Mouse (Mus musculus): Measurements from ENCODE around the gene Cys1. TPM values are rescaled to one million over a fixed set of nuclear protein-coding genes. Genes with fewer than 3 reads are reported as not detected.

Cys1 gene
- not detected in 2 replicates for polyA plus RNA-seq (2012)

GRCm38 (mm10) chr12:24681286-24682023 lies at the start of gene Cys1:
Cys1 (minus strand) TSS chr12:24681813.
- no peak for TF ChIP-seq GATA1 (IDR thresholded peaks at IDR 0.05; ENCODE audit: low read length)

- no peak for TF ChIP-seq GATA1 (IDR thresholded peaks at IDR 0.05; ENCODE audit: low read length)
Observed at GRCm38 (mm10) chr12:24724369-24724768, 42.8 kb upstream of the Cys1 start.

GRCm38 (mm10) chr12:24723859-24724258 lies 42.2 kb upstream of the Cys1 start:
- no peak for TF ChIP-seq GATA1 (IDR thresholded peaks at IDR 0.05; ENCODE audit: low read length)

- TF ChIP-seq GATA1 (IDR thresholded peaks at IDR 0.05; ENCODE audit: low read length) = no peak
Observed at GRCm38 (mm10) chr12:24723434-24723833, 41.8 kb upstream of the Cys1 start.

- no peak for TF ChIP-seq GATA1 (IDR thresholded peaks at IDR 0.05; ENCODE audit: low read length)
Observed at GRCm38 (mm10) chr12:24716721-24717301, 35.2 kb upstream of the Cys1 start.

- no peak for TF ChIP-seq GATA1 (IDR thresholded peaks at IDR 0.05; ENCODE audit: low read length)
Observed at GRCm38 (mm10) chr12:24715268-24715896, 33.8 kb upstream of the Cys1 start.

GRCm38 (mm10) chr12:24714579-24715255 lies 33.1 kb upstream of the Cys1 start:
- no peak for TF ChIP-seq GATA1 (IDR thresholded peaks at IDR 0.05; ENCODE audit: low read length)

GRCm38 (mm10) chr12:24712396-24712795 lies 30.8 kb upstream of the Cys1 start:
- TF ChIP-seq GATA1 (IDR thresholded peaks at IDR 0.05; ENCODE audit: low read length) = no peak

GRCm38 (mm10) chr12:24710672-24711071 lies 29.1 kb upstream of the Cys1 start:
- TF ChIP-seq GATA1 (IDR thresholded peaks at IDR 0.05; ENCODE audit: low read length) = no peak

- TF ChIP-seq GATA1 (IDR thresholded peaks at IDR 0.05; ENCODE audit: low read length) = no peak
Observed at GRCm38 (mm10) chr12:24709831-24710508, 28.4 kb upstream of the Cys1 start.

GRCm38 (mm10) chr12:24709409-24709808 lies 27.8 kb upstream of the Cys1 start:
- TF ChIP-seq GATA1 (IDR thresholded peaks at IDR 0.05; ENCODE audit: low read length) = no peak

GRCm38 (mm10) chr12:24708824-24709218 lies 27.2 kb upstream of the Cys1 start:
- TF ChIP-seq GATA1 (IDR thresholded peaks at IDR 0.05; ENCODE audit: low read length) = no peak

- no peak for TF ChIP-seq GATA1 (IDR thresholded peaks at IDR 0.05; ENCODE audit: low read length)
Observed at GRCm38 (mm10) chr12:24707954-24708823, 26.6 kb upstream of the Cys1 start, which contains the start of gene Rrm2. Rrm2 (plus strand) TSS chr12:24708241.

GRCm38 (mm10) chr12:24707480-24707802 lies 25.8 kb upstream of the Cys1 start:
- no peak for TF ChIP-seq GATA1 (IDR thresholded peaks at IDR 0.05; ENCODE audit: low read length)
